Mouse (Mus musculus) hindbrain, embryonic 10.5 days (tissue): ENCODE measurements around the gene Cd52. TPM values are rescaled to one million over a fixed set of nuclear protein-coding genes. Genes with fewer than 3 reads are reported as not detected.

ENCODE experiments used
- DNase-seq: peaks from one replicate; pipeline ENCODE4 v3.0.0-alpha.2; 2017; ENCODE audit warnings: low spot score
- H3K27ac ChIP-seq: fragments of 300-500 bp; sonication (generic); 2 replicates; pipeline ENCODE4 v1.5.1; 2016; ENCODE audit warnings: mild to moderate bottlenecking, moderate library complexity
- H3K27me3 ChIP-seq: fragments of 300-500 bp; sonication (generic); 2 replicates; pipeline ENCODE4 v1.6.1; 2016; ENCODE audit warnings: mild to moderate bottlenecking; ENCODE audit not compliant: poor library complexity, insufficient read depth, severe bottlenecking
- H3K36me3 ChIP-seq: fragments of 300-500 bp; sonication (generic); 2 replicates; pipeline ENCODE4 v1.6.1; 2016; ENCODE audit warnings: mild to moderate bottlenecking, moderate library complexity
- H3K4me1 ChIP-seq: fragments of 300-500 bp; sonication (generic); replicated peaks from 2 replicates; pipeline ENCODE4 v1.6.1; 2016; ENCODE audit warnings: mild to moderate bottlenecking
- H3K4me3 ChIP-seq: fragments of 300-500 bp; sonication (generic); 2 replicates; pipeline ENCODE4 v1.5.1; 2016; ENCODE audit warnings: mild to moderate bottlenecking, moderate library complexity
- H3K9me3 ChIP-seq: fragments of 300-500 bp; sonication (generic); 2 replicates; pipeline ENCODE4 v1.6.1; 2016; ENCODE audit warnings: mild to moderate bottlenecking, moderate library complexity
- WGBS: fragments of 180-500 bp; shearing (Covaris S2); methylation state at CpG from one replicate; pipeline ENCODE4 v1.1.7; 2016; 5-methylcytosine and 5-hydroxymethylcytosine counted together
- polyA plus RNA-seq: library from polyadenylated mRNA; unstranded; fragments of >200 nt; fragmentation: Nextera tagmentation; extraction: Ambion mirVana; gene quantifications from 2 replicates; pipeline ENCODE4 v1.2.1, GENCODE M21; 2016

Cd52 gene
- polyA plus RNA-seq, 1 experiment from 2014 or later = 5.5 TPM

DNA sequence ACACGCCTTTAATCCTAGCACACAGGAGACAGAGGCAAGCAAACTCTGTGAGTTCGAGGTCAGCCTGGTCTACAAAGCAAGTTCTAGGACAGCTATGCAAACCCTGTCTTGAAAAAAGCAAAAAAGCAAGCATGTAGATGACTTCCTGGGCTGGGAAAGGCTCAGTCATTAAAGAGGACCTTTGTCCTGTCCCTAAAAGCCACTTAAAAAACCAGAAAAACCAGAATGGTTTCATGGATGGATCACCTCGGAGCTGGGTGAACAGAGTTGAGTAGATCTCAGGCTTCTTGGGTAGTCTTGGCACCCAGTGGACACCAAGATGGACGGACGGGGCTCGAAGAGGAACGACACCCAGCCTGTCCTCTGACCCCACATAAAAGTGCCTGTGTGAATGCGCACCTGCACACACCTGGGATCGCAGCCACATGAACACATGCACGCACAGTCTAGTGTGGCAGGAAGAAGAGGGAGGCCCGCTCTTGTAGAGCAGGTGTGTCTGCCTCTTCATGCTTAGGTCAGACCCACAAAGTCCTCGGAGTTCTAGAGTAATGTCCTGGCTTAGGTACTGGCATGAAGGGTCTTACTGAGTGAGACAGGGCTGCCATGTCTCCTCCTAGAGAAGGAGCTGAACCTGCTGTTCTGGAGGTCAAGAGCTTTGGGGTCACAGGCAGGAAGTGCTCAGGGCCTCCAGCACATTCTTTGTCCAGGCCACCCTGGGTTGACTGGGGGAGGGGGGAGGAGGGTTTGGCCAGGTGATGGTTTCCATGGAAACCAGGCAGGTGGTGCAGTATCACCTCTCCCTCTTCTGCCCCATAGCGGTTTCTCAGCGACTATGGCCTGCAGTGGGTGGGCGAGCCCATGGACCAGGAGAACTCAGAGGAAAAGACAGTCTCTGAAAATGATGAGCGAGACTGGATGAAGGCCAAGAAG is 20.6 kb upstream of the Cd52 start:
- DNase-seq = no peak
- Histone ChIP-seq H3K4me1 (peaks cover 53% of the 10 kb centered on the region), H3K27me3 (no peaks in the 10 kb centered on the region), H3K36me3 (no peaks in the 10 kb centered on the region), H3K4me3 (no peak overlapping the region), H3K9me3 (no peaks in the 10 kb centered on the region), H3K27ac (peak overlapping the region; percentile 29)
- 86% methylated on average over 16 of the region's 16 CpGs for WGBS

DNA sequence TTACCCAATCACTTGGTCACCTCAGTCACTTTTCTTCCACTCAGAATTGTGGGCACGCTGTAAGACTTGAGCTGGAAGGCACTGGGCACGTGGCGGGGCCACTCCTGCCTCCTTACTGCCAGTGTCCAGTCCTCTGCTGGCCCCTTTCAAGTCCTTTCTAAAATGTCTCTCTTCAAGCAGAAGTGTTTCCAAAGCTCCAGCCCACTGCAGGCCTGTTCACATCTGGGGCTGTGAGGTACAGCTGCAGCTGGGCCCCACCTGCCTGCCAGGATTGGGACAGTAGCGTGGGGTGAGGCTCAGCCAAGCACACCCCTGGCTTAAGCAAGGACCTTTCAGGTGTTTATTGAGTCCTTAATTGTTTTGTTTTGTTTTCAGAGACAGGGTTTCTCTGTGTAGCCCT is 19.2 kb upstream of the Cd52 start:
- no peaks in the 10 kb centered on the region for H3K9me3 ChIP-seq
- H3K4me1 ChIP-seq = peaks cover 49% of the 10 kb centered on the region
- no peak for DNase-seq
- no peak overlapping the region for H3K4me3 ChIP-seq
- 89% methylated on average over 4 of the region's 4 CpGs for WGBS
- H3K27ac ChIP-seq = peak overlapping the region; percentile 20; the same call in 1 of the 2 replicates
- H3K36me3 ChIP-seq = no peaks in the 10 kb centered on the region
- no peaks in the 10 kb centered on the region for H3K27me3 ChIP-seq

DNA sequence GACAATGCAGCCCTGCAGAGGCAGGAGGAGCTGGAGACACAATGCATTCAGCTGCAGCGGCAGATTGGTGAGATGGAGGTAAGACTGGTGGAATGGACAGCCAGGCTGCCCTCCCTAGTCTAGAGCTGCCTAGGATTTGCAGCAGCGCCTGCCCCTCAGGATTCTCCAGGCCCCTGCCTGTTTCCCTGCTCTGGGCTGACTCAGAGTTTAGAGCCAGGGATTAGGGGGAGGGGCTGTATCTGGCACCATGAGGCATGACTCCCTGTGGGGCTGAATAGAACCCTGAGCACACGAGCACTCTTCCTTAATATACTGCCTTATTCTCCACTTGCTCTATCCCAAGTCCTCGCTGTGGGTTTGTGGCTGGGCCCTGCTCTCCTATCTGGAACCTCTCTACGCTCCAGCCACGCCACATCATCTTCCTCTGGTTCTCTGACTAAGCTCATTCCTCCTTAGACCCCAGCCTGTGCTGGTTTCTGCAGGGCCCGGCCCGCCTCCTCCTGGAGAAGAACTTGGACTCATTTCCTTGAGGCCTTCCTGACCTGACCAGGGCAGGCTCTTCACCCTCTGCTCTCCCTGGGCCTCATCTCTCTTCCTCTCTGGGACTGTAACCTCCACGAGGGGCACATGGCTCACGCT is 18.6 kb upstream of the Cd52 start:
- H3K27ac ChIP-seq = peak overlapping the region; percentile 53
- WGBS = 53% methylated on average over 10 of the region's 10 CpGs
- no peaks in the 10 kb centered on the region for H3K9me3 ChIP-seq
- no peaks in the 10 kb centered on the region for H3K27me3 ChIP-seq
- H3K36me3 ChIP-seq = no peaks in the 10 kb centered on the region
- peaks cover 49% of the 10 kb centered on the region for H3K4me1 ChIP-seq
- H3K4me3 ChIP-seq = no peak overlapping the region
- no peak for DNase-seq

DNA sequence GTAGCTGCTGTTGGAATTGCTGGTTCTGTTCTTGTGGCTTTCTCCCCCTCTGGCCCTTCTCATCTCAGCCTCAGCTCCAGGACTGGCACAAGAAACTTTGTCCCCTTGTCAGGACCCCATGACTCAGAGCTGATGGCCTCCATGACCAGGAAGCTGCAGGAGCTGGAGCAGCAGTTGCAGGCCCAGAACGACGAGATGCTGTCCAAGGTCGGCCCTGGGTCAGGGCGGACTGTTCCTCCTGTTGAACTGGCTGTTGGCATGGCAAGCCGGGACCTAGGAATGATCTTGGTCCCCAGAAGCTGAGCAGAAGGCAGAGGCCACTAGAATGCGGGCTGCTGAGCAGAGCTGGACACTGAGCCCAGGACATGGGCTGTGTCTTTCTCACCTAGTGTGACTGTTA is 17.5 kb upstream of the Cd52 start:
- DNase-seq = no peak
- H3K4me1 ChIP-seq = peaks cover 51% of the 10 kb centered on the region
- no peak overlapping the region for H3K27ac ChIP-seq
- H3K36me3 ChIP-seq = no peaks in the 10 kb centered on the region
- H3K4me3 ChIP-seq = no peak overlapping the region
- H3K9me3 ChIP-seq = no peaks in the 10 kb centered on the region
- H3K27me3 ChIP-seq = no peaks in the 10 kb centered on the region
- WGBS = 84% methylated on average over 6 of the region's 6 CpGs

DNA sequence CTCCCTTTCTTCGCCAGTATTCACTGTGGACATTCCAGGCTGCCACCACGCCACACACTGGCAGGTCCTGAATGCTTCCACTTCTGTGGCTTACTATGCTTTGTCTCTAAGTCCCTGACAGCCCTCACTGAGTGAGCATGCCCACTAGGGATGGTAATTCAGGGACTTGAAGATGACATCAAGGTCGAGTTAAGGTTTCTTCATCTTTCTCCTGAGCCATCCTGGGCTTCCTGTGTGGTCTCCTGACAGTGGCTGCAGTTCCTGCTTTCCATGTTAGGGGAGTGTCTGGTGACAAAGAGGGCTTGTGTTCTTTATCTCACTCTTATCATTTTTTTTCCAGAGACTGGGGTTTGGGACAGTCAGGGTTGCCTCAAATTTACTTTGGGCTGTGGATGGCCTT is 15.8 kb upstream of the Cd52 start:
- Histone ChIP-seq H3K27me3 (no peaks in the 10 kb centered on the region), H3K9me3 (no peaks in the 10 kb centered on the region), H3K36me3 (no peaks in the 10 kb centered on the region), H3K4me1 (peaks cover 61% of the 10 kb centered on the region), H3K4me3 (no peak overlapping the region), H3K27ac (0 out of 2 replicates have a peak overlapping the region, but pooled peaks have one; percentile 30)
- WGBS = 59% methylated on average over 3 of the region's 3 CpGs
- no peak for DNase-seq

DNA sequence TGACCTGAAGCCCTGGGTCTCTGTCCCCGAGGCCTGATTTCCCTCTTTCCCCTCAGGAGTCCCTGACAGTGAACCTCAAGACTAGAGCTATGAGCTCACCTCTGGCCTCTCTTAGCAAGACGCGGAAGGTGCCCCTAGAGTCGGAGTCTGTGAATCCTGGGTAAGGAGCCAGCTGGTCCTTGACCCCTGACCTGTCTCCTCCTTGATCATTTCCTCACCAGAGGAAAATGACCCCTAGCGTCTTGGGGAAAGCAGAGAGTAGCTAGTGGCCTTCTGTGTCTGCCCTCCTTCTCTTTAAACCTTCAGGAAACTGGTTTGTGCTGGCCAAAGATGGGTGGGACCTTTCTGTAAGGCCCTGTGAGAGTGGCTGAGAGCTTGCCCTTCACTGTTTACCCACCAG is 13.3 kb upstream of the Cd52 start:
- WGBS = 46% methylated on average over 5 of the region's 5 CpGs
- no peaks in the 10 kb centered on the region for H3K36me3 ChIP-seq
- peak overlapping the region; percentile 56; the same call in 1 of the 2 replicates for H3K27ac ChIP-seq
- no peaks in the 10 kb centered on the region for H3K27me3 ChIP-seq
- H3K9me3 ChIP-seq = no peaks in the 10 kb centered on the region
- H3K4me3 ChIP-seq = no peak overlapping the region
- H3K4me1 ChIP-seq = peaks cover 48% of the 10 kb centered on the region
- DNase-seq = no peak

DNA sequence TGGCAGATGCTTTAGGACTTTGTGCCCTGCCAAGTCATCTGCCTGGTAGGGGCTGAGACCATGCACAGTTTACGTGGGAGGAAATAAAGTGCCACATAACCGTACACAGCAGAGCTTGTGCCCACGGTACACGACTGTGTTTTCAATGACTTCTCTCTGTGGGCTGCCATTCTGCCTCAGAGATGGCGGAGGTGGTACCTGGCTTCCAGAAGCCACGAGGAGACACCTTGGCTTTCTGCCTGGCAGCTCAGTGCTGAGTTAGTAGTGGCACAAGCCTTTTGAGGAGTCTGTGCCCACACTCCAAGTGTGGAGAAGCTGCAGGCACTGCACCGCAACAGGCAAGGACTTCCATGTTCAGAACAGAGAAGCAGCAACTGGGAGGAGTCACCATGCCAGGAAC is 12.8 kb upstream of the Cd52 start:
- H3K9me3 ChIP-seq = no peaks in the 10 kb centered on the region
- H3K36me3 ChIP-seq = no peaks in the 10 kb centered on the region
- H3K27ac ChIP-seq = no peak overlapping the region
- no peak overlapping the region for H3K4me3 ChIP-seq
- no peak for DNase-seq
- peaks cover 47% of the 10 kb centered on the region for H3K4me1 ChIP-seq
- WGBS = 89% methylated on average over 7 of the region's 7 CpGs
- no peaks in the 10 kb centered on the region for H3K27me3 ChIP-seq

DNA sequence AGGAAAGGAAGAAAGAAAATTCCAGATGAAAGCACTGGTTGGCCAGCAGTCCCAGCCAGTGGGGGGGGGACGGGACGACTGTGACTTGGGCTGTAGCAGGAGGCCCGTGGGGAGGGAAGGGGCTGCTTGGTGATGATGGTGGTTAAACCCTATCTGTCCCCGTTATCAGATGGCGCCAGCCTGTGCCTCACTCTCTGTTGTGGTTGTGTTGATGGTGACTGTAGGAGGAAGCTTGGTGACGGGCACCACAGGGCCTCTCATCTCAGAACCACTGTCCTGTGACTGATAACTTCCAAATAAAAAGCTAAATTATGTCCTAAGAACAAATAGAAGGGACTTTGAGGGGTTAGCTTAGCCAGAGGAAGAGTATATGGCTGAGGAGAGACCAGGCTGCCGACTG is 11.2 kb upstream of the Cd52 start:
- no peak overlapping the region for H3K27ac ChIP-seq
- no peak for DNase-seq
- 79% methylated on average over 7 of the region's 7 CpGs for WGBS
- H3K36me3 ChIP-seq = no peaks in the 10 kb centered on the region
- H3K4me3 ChIP-seq = no peak overlapping the region
- no peaks in the 10 kb centered on the region for H3K9me3 ChIP-seq
- H3K4me1 ChIP-seq = peaks cover 45% of the 10 kb centered on the region
- no peaks in the 10 kb centered on the region for H3K27me3 ChIP-seq

DNA sequence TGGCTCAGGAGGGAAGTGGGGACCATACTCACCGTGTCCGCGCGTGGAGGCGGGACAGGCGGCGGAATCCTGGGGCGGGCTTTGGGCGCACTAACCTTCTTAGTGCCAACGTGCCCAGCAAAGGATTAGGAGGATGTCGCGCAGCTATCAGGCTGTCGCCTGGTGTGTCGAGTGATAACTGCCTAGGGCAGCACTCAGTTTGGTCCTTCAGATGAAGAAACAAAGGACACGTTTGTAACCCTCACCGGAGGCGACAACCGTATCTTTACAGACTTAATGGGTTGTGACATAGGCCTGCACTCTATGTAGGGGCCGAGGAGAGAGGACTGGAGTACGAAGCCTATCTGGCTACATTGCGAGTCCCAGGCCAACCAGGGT is 7.8 kb upstream of the Cd52 start:
- Histone ChIP-seq H3K4me3 (peak overlapping the region; percentile 85), H3K9me3 (no peaks in the 10 kb centered on the region), H3K36me3 (no peaks in the 10 kb centered on the region), H3K27me3 (no peaks in the 10 kb centered on the region), H3K4me1 (peaks cover 25% of the 10 kb centered on the region), H3K27ac (peak overlapping the region; percentile 84)
- 5% methylated on average over 21 of the region's 21 CpGs for WGBS
- DNase-seq = no peak

DNA sequence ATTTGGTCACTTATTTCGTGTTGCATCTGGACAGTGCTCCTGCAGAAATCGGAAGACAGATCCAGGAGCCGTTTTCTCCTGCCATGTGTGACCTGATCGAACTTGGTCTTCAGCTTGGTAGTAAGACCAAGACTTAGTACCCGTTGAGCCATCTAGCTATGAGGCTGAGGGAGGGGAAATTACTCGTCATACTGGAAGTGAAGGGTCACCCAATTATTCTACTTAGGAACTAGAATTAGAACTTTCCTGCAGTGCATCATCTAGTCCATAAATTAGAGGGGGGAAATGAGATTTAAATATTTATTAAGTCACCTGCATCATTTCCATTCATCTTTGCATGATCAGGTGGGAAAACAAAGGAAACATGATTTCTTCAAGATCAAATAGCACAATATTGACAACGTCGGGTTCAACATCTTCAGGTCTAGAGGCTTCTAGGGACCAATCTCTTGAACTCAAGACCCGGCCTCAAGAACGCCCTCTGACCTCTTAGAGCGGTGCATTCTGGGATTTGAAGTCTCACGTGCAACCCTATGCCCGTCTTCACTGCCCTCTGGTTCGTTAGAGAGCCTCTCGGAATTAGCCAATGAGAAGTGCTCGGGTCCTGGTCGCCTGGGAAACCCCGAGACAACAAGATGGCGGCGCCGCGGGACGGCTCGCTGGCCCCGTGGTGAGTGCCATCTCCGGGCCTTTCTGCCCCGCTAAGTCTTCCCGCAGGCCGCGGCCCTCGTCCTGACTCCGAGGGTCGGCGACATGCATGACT is 7.3 kb upstream of the Cd52 start, which contains the start of gene Ubxn11:
Gene Ubxn11 (plus strand): TSS at position 592 of the 763 bp plus-strand sequence.
- DNase-seq = peak; percentile 90
- no peaks in the 10 kb centered on the region for H3K9me3 ChIP-seq
- H3K27me3 ChIP-seq = no peaks in the 10 kb centered on the region
- H3K27ac ChIP-seq = peak within 1 kb of the TSS; percentile 84
- 18% methylated on average over 34 of the region's 34 CpGs for WGBS
- H3K4me1 ChIP-seq = peaks cover 23% of the 10 kb centered on the region
- H3K36me3 ChIP-seq = no peaks in the 10 kb centered on the region
- peak within 1 kb of the TSS; percentile 85 for H3K4me3 ChIP-seq

DNA sequence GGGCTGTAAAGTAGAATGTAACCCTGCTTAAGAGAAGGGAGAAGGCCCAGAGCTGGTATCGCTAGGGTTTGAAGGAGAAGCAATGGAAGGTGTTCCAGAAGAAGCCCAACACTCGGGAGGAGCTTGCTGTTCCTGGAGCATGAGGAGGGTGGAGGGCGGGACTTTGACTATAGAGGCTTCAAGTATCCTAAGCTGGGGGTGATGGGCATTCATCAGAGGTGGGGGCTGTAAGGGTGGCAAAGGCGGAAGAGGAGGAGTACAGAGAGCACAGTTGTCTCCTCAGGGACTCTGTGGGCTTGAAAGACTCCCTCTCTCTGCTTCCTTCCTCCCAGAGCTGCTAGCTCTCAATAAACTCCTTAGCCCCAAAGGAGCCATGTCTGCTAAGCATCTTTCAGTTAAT is 5.4 kb upstream of the Cd52 start:
- peaks cover 12% of the 10 kb centered on the region for H3K4me1 ChIP-seq
- DNase-seq = no peak
- no peak overlapping the region for H3K4me3 ChIP-seq
- no peaks in the 10 kb centered on the region for H3K27me3 ChIP-seq
- 88% methylated on average over 4 of the region's 4 CpGs for WGBS
- no peaks in the 10 kb centered on the region for H3K36me3 ChIP-seq
- no peaks in the 10 kb centered on the region for H3K9me3 ChIP-seq
- H3K27ac ChIP-seq = no peak overlapping the region

DNA sequence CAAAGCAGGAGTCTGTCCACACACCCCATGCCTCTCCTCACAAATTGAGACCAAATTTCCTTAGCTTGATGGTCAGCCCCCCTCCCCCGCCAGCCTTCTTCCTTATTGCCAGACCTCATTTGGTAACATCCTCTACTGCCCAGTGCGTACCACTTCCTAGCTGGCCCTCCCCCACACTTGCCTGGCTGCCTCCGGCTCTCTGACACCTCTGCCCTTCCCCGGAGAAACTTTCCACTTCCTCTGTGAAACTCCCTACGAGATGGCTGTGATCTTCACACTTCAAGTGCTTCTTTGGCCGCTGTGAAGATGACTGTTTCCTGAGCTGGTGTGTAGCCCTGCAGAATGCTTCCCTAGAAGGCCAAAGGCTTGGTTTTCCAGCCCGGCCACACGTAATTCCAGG is 3.7 kb upstream of the Cd52 start:
- no peaks in the 10 kb centered on the region for H3K36me3 ChIP-seq
- no peaks in the 10 kb centered on the region for H3K27me3 ChIP-seq
- WGBS = 75% methylated on average over 8 of the region's 8 CpGs
- H3K4me3 ChIP-seq = no peak overlapping the region
- DNase-seq = no peak
- no peaks in the 10 kb centered on the region for H3K9me3 ChIP-seq
- H3K4me1 ChIP-seq = peaks cover 12% of the 10 kb centered on the region
- no peak overlapping the region for H3K27ac ChIP-seq
